In genomic region chr16:84966096-84966495, GRCm38 (mm10) we compare ENCODE assay signal across 25 mouse cellular contexts.
DNase-seq lines count a peak whose midpoint lies in the region; ATAC-seq and TF ChIP-seq lines count a peak whose summit lies in the region.
"Had no signal": no experiment of that assay in that cellular context is flagged by ENCODE, and none has a peak within 500 bp of the region (broad histone marks: within the 10 kb centered on the region; RNA-seq: fewer than 3 reads in every experiment).

No protein-coding gene starts in this region.

- ATAC-seq in forebrain, embryonic 14.5 days, result no peak
- ATAC-seq in forebrain, embryonic 15.5 days (replicated peaks), result no peak
- no peak for ATAC-seq in midbrain, embryonic 15.5 days (replicated peaks)
- no peak for ATAC-seq in kidney, embryonic 15.5 days (replicated peaks; ENCODE audit: low FRiP score)

- no peaks in the 10 kb centered on the region for H3K27me3 ChIP-seq in forebrain, embryonic 14.5 days (replicated peaks; ENCODE audit: control insufficient read depth, insufficient read depth, low read length)
- no peaks in the 10 kb centered on the region for H3K27me3 ChIP-seq in forebrain, embryonic 15.5 days
- H3K27me3 ChIP-seq in midbrain, embryonic 15.5 days (replicated peaks), result no peaks in the 10 kb centered on the region
- H3K27me3 ChIP-seq in kidney, embryonic 15.5 days, result no peaks in the 10 kb centered on the region
- H3K27me3 ChIP-seq: embryonic facial prominence, embryonic 13.5 days; heart, embryonic 15.5 days; liver, embryonic 13.5 days had no signal

- H3K36me3 ChIP-seq in forebrain, embryonic 14.5 days (ENCODE audit: control insufficient read depth, insufficient read depth, low read length), result peaks cover 44% of the 10 kb centered on the region
- peaks cover 38% of the 10 kb centered on the region for H3K36me3 ChIP-seq in forebrain, embryonic 15.5 days
- H3K36me3 ChIP-seq in midbrain, embryonic 15.5 days (replicated peaks), result peaks cover 14% of the 10 kb centered on the region
- peaks cover 88% of the 10 kb centered on the region for H3K36me3 ChIP-seq in kidney, embryonic 15.5 days
- H3K36me3 ChIP-seq: liver, embryonic 13.5 days had no signal

- H3K4me2 ChIP-seq in forebrain, embryonic 14.5 days (ENCODE audit: low read length), result no peak overlapping the region
- H3K4me2 ChIP-seq in forebrain, embryonic 15.5 days (replicated peaks), result no peak overlapping the region
- no peak overlapping the region for H3K4me2 ChIP-seq in midbrain, embryonic 15.5 days
- no peak overlapping the region for H3K4me2 ChIP-seq in kidney, embryonic 15.5 days
- H3K4me2 ChIP-seq: embryonic facial prominence, embryonic 13.5 days; heart, embryonic 15.5 days; liver, embryonic 13.5 days had no signal

- WGBS in forebrain, embryonic 14.5 days, result 42% methylated on average over 13 of the region's 13 CpGs
- WGBS in forebrain, embryonic 15.5 days, result 43% methylated on average over 13 of the region's 13 CpGs
- WGBS in midbrain, embryonic 15.5 days, result 59% methylated on average over 13 of the region's 13 CpGs
- 81% methylated on average over 13 of the region's 13 CpGs for WGBS in kidney, embryonic 15.5 days

- H3K27ac ChIP-seq in forebrain, embryonic 14.5 days (ENCODE audit: low read depth, low read length), result no peak overlapping the region
- no peak overlapping the region for H3K27ac ChIP-seq in forebrain, embryonic 15.5 days (replicated peaks)
- peak overlapping the region; percentile 44; the same call in 1 of the 2 replicates for H3K27ac ChIP-seq in left cerebral cortex, adult 2 months
- H3K27ac ChIP-seq in midbrain, embryonic 15.5 days, result 0 out of 2 replicates have a peak overlapping the region, but pooled peaks have one; percentile 6
- no peak overlapping the region for H3K27ac ChIP-seq in kidney, embryonic 15.5 days
- H3K27ac ChIP-seq: embryonic facial prominence, embryonic 13.5 days; heart, embryonic 15.5 days; liver, embryonic 13.5 days had no signal

- TF ChIP-seq POLR2A in brain, embryonic 14.5 days (IDR thresholded peaks at IDR 0.05; ENCODE audit: borderline replicate concordance, extremely low read depth, insufficient read depth, insufficient read length, poor library complexity, severe bottlenecking), result no peak

- H3K9me3 ChIP-seq in forebrain, embryonic 14.5 days (replicated peaks; ENCODE audit: control insufficient read depth, low read length), result no peaks in the 10 kb centered on the region
- H3K9me3 ChIP-seq in forebrain, embryonic 15.5 days, result no peaks in the 10 kb centered on the region
- H3K9me3 ChIP-seq in midbrain, embryonic 15.5 days, result no peaks in the 10 kb centered on the region
- H3K9me3 ChIP-seq in kidney, embryonic 15.5 days (replicated peaks), result no peaks in the 10 kb centered on the region
- H3K9me3 ChIP-seq: embryonic facial prominence, embryonic 13.5 days; heart, embryonic 15.5 days; liver, embryonic 13.5 days had no signal

- no peak overlapping the region for H3K4me3 ChIP-seq in forebrain, embryonic 14.5 days (ENCODE audit: low read depth, low read length)
- H3K4me3 ChIP-seq in forebrain, embryonic 15.5 days, result no peak overlapping the region
- H3K4me3 ChIP-seq in left cerebral cortex, adult 2 months, result no peak overlapping the region
- no peak overlapping the region for H3K4me3 ChIP-seq in midbrain, embryonic 15.5 days
- no peak overlapping the region for H3K4me3 ChIP-seq in kidney, embryonic 15.5 days (replicated peaks)
- H3K4me3 ChIP-seq: embryonic facial prominence, embryonic 13.5 days; erythroblast, embryonic 14.5 days; heart, embryonic 15.5 days; liver, embryonic 13.5 days had no signal

- H3K4me1 ChIP-seq in forebrain, embryonic 14.5 days (ENCODE audit: control insufficient read depth, insufficient read depth, low read length), result no peaks in the 10 kb centered on the region
- H3K4me1 ChIP-seq in forebrain, embryonic 15.5 days, result peaks cover 13% of the 10 kb centered on the region
- H3K4me1 ChIP-seq in midbrain, embryonic 15.5 days, result peaks cover 2% of the 10 kb centered on the region
- no peaks in the 10 kb centered on the region for H3K4me1 ChIP-seq in kidney, embryonic 15.5 days
- H3K4me1 ChIP-seq: embryonic facial prominence, embryonic 13.5 days; heart, embryonic 15.5 days; liver, embryonic 13.5 days had no signal

- DNase-seq in forebrain, embryonic 14.5 days (ENCODE audit: low spot score), result peak; percentile 41
- DNase-seq in left cerebral cortex, adult 2 months (ENCODE audit: extremely low spot score in 1 of 2, low spot score in 2 of 2), result no peak
- no peak for DNase-seq in left cerebral cortex, postnatal 4 days
- DNase-seq in brain, embryonic 14.5 days (ENCODE audit: low read depth), result peak; percentile 55
- no peak for DNase-seq in cerebellum, adult 9-10 months
- DNase-seq: adrenal gland, postnatal 10 days; cerebellum, postnatal 10 days; embryo, embryonic 11 days; gastrocnemius, postnatal 25 days; heart, postnatal 36 days; kidney, adult 8-10 months; kidney, postnatal 14 days; layer of hippocampus, postnatal 36 days; liver, embryonic 13.5 days; lung, adult 2 months; lung, postnatal 14 days; right cerebral cortex, adult 18-20 months; right cerebral cortex, postnatal 4 days; thymus, postnatal 25 days had no signal

- intact Hi-C loops in left cerebral cortex, adult 2 months (cut with DNase I), result no loop called here
- intact Hi-C loops in left cerebral cortex, postnatal 4 days (cut with DNase I), result no loop called here

- TF ChIP-seq CTCF in left cerebral cortex, adult 2 months (IDR thresholded peaks at IDR 0.05), result no peak
- TF ChIP-seq CTCF in brain, embryonic 14.5 days (IDR thresholded peaks at IDR 0.05; ENCODE audit: borderline replicate concordance, extremely low read depth, insufficient read depth, insufficient read length), result no peak

- H3K9ac ChIP-seq in forebrain, embryonic 14.5 days (ENCODE audit: low read length), result no peak overlapping the region
- no peak overlapping the region for H3K9ac ChIP-seq in forebrain, embryonic 15.5 days (replicated peaks)
- no peak overlapping the region for H3K9ac ChIP-seq in midbrain, embryonic 15.5 days
- no peak overlapping the region for H3K9ac ChIP-seq in kidney, embryonic 15.5 days
- H3K9ac ChIP-seq: embryonic facial prominence, embryonic 13.5 days; heart, embryonic 15.5 days; liver, embryonic 13.5 days had no signal

Comparison
In these comparisons a context has a peak if more than half of its experiments do, and no peak if none do; other contexts are left out.
1. DNase-seq: peak in forebrain, embryonic 14.5 days (single experiment) and brain, embryonic 14.5 days (single experiment); none in left cerebral cortex, adult 2 months (0 of 2), left cerebral cortex, postnatal 4 days (single experiment) and cerebellum, adult 9-10 months (single experiment).
2. H3K27ac ChIP-seq: peak in left cerebral cortex, adult 2 months (single experiment) and midbrain, embryonic 15.5 days (single experiment); none in forebrain, embryonic 14.5 days (single experiment), forebrain, embryonic 15.5 days (single experiment) and kidney, embryonic 15.5 days (single experiment).